Comparison of ENCODE assay signal across 8 mouse cellular contexts in genomic region chrX:105006445-105006844, GRCm38 (mm10).
DNase-seq lines count a peak whose midpoint lies in the region; ATAC-seq and TF ChIP-seq lines count a peak whose summit lies in the region.
"Had no signal": no experiment of that assay in that cellular context is flagged by ENCODE, and none has a peak within 500 bp of the region (broad histone marks: within the 10 kb centered on the region; RNA-seq: fewer than 3 reads in every experiment).

No protein-coding gene starts in this region.

- dilution Hi-C loops in CH12.LX (cut with MboI; ENCODE audit: extremely low pct_ligation_motif_present, extremely low pct_unique_long_range_greater_than_20kb, low sequenced_read_pairs), result no loop called here

- H3K27ac ChIP-seq in kidney, postnatal 0 days, result no peak overlapping the region
- no peak overlapping the region for H3K27ac ChIP-seq in kidney, embryonic 14.5 days (ENCODE audit: low read depth, low read length)
- no peak overlapping the region for H3K27ac ChIP-seq in CH12.LX (ENCODE audit: insufficient read depth, low read depth)
- no peak overlapping the region for H3K27ac ChIP-seq in forebrain, postnatal 0 days (ENCODE audit: low read depth, low read length)
- H3K27ac ChIP-seq: liver, embryonic 13.5 days had no signal

- TF ChIP-seq RAD21 in CH12.LX (IDR thresholded peaks at IDR 0.05; ENCODE audit: low read depth, low read length), result peak; percentile 82

- 18% methylated on average over 2 of the region's 2 CpGs for WGBS in kidney, postnatal 0 days
- WGBS in kidney, embryonic 14.5 days, result 9% methylated on average over 2 of the region's 2 CpGs
- 9% methylated on average over 2 of the region's 2 CpGs for WGBS in forebrain, postnatal 0 days

- H3K9ac ChIP-seq in kidney, postnatal 0 days (ENCODE audit: low read depth, low read length), result no peak overlapping the region
- H3K9ac ChIP-seq in kidney, embryonic 14.5 days (ENCODE audit: low read depth, low read length), result no peak overlapping the region
- no peak overlapping the region for H3K9ac ChIP-seq in CH12.LX (ENCODE audit: insufficient read depth, low read depth)
- no peak overlapping the region for H3K9ac ChIP-seq in forebrain, postnatal 0 days
- H3K9ac ChIP-seq: liver, embryonic 13.5 days had no signal

- no peaks in the 10 kb centered on the region for H3K4me1 ChIP-seq in kidney, postnatal 0 days (replicated peaks; ENCODE audit: insufficient read depth, low read length)
- no peaks in the 10 kb centered on the region for H3K4me1 ChIP-seq in kidney, embryonic 14.5 days (ENCODE audit: control insufficient read depth, insufficient read depth, low read length)
- H3K4me1 ChIP-seq in CH12.LX (ENCODE audit: control insufficient read depth in 1 of 2, insufficient read depth in 2 of 2), result peaks cover 0 to 10% of the 10 kb centered on the region in 2 experiments; a peak in 2 of 4 replicates
- H3K4me1 ChIP-seq in forebrain, postnatal 0 days (ENCODE audit: insufficient read depth), result no peaks in the 10 kb centered on the region
- H3K4me1 ChIP-seq: liver, embryonic 13.5 days had no signal

- no peaks in the 10 kb centered on the region for H3K27me3 ChIP-seq in kidney, postnatal 0 days (ENCODE audit: insufficient read depth, low read length)
- peaks cover under 1% of the 10 kb centered on the region; the same call in 1 of the 2 replicates for H3K27me3 ChIP-seq in kidney, embryonic 14.5 days (ENCODE audit: control insufficient read depth, insufficient read depth, low read length)
- no peaks in the 10 kb centered on the region for H3K27me3 ChIP-seq in CH12.LX (replicated peaks)
- no peaks in the 10 kb centered on the region; the same call in 1 of the 2 replicates for H3K27me3 ChIP-seq in forebrain, postnatal 0 days (ENCODE audit: insufficient read depth, low read length)

- in situ Hi-C loops in CH12.LX (cut with MboI; ENCODE audit: low pct_ligation_motif_present, low pct_unique_long_range_greater_than_20kb, low sequenced_read_pairs), result no loop called here

- peak; percentile 77 for TF ChIP-seq CTCF in kidney, postnatal 0 days (IDR thresholded peaks at IDR 0.05; ENCODE audit: low read depth)
- peak in 1 of 2 experiments; percentile 68; a peak in 2 of 4 replicates for TF ChIP-seq CTCF in CH12.LX (conservative IDR thresholded peaks at IDR 0.05 in 1 of 2, IDR thresholded peaks at IDR 0.05 in 1 of 2; ENCODE audit: low read depth in 2 of 2, low read length in 2 of 2)
- TF ChIP-seq CTCF in forebrain, postnatal 0 days (IDR thresholded peaks at IDR 0.05; ENCODE audit: low read depth), result peak; percentile 65

- H3K36me3 ChIP-seq in kidney, postnatal 0 days (ENCODE audit: insufficient read depth, low read length), result no peaks in the 10 kb centered on the region
- H3K36me3 ChIP-seq in kidney, embryonic 14.5 days (ENCODE audit: control insufficient read depth, insufficient read depth, low read length), result no peaks in the 10 kb centered on the region
- no peaks in the 10 kb centered on the region for H3K36me3 ChIP-seq in CH12.LX (replicated peaks in 1 of 2; ENCODE audit: control insufficient read depth in 1 of 2, insufficient read depth in 1 of 2, low read length in 1 of 2)
- no peaks in the 10 kb centered on the region for H3K36me3 ChIP-seq in forebrain, postnatal 0 days (ENCODE audit: insufficient read depth)
- H3K36me3 ChIP-seq: liver, embryonic 13.5 days had no signal

- H3K9me3 ChIP-seq in kidney, postnatal 0 days (replicated peaks; ENCODE audit: low read length), result no peaks in the 10 kb centered on the region
- no peaks in the 10 kb centered on the region for H3K9me3 ChIP-seq in kidney, embryonic 14.5 days (ENCODE audit: control insufficient read depth, low read length)
- no peaks in the 10 kb centered on the region for H3K9me3 ChIP-seq in CH12.LX (replicated peaks; ENCODE audit: low read length)
- no peaks in the 10 kb centered on the region for H3K9me3 ChIP-seq in forebrain, postnatal 0 days (ENCODE audit: low read length)
- H3K9me3 ChIP-seq: liver, embryonic 13.5 days had no signal

- peak; percentile 47 for DNase-seq in kidney, postnatal 0 days (ENCODE audit: low spot score)
- DNase-seq in CH12.LX (ENCODE audit: extremely low read depth) (no peak), adipocyte (ENCODE audit: low spot score) (peak; percentile 44)
- DNase-seq in forebrain, postnatal 0 days, result peak; percentile 63
- no peak for DNase-seq in urinary bladder, postnatal 4 days (ENCODE audit: low spot score in 2 of 2)
- DNase-seq: liver, embryonic 13.5 days had no signal

- no peak for TF ChIP-seq EP300 in CH12.LX (IDR thresholded peaks at IDR 0.05; ENCODE audit: low read length)

- H3K79me2 ChIP-seq in CH12.LX (replicated peaks; ENCODE audit: control insufficient read depth, extremely low read depth, insufficient read depth, poor library complexity, severe bottlenecking), result no peaks in the 10 kb centered on the region

- no peak overlapping the region for H3K4me2 ChIP-seq in kidney, postnatal 0 days (ENCODE audit: low read length)
- no peak overlapping the region for H3K4me2 ChIP-seq in kidney, embryonic 14.5 days (replicated peaks; ENCODE audit: low read depth, low read length)
- no peak overlapping the region for H3K4me2 ChIP-seq in CH12.LX (ENCODE audit: insufficient read depth, low read depth, poor library complexity, severe bottlenecking)
- H3K4me2 ChIP-seq in forebrain, postnatal 0 days (ENCODE audit: low read depth), result no peak overlapping the region
- H3K4me2 ChIP-seq: liver, embryonic 13.5 days had no signal

- TF ChIP-seq POLR2A in CH12.LX (IDR thresholded peaks at IDR 0.05; ENCODE audit: low read depth, low read length), result no peak

- no peak overlapping the region for H3K4me3 ChIP-seq in kidney, postnatal 0 days (replicated peaks; ENCODE audit: low read depth, low read length)
- no peak overlapping the region for H3K4me3 ChIP-seq in kidney, embryonic 14.5 days (ENCODE audit: low read length)
- H3K4me3 ChIP-seq in CH12.LX (replicated peaks in 1 of 3; ENCODE audit: low read depth in 2 of 3, low read length in 2 of 3, poor library complexity in 1 of 3), result no peak overlapping the region
- H3K4me3 ChIP-seq in forebrain, postnatal 0 days (ENCODE audit: low read depth, low read length), result no peak overlapping the region
- H3K4me3 ChIP-seq: liver, embryonic 13.5 days had no signal

- ATAC-seq in kidney, postnatal 0 days (replicated peaks; ENCODE audit: low FRiP score, low read depth), result no peak
- ATAC-seq in kidney, embryonic 14.5 days (ENCODE audit: low FRiP score, low TSS enrichment), result no peak
- peak; percentile 79 for ATAC-seq in forebrain, postnatal 0 days
- peak; percentile 80 for ATAC-seq in megakaryocyte progenitor cell, adult 5-6 weeks (replicated peaks; ENCODE audit: poor library complexity)

TF ChIP-seq in CH12.LX, 34 proteins besides CTCF, POLR2A, EP300 and RAD21:
- TF ChIP-seq GABPA (IDR thresholded peaks at IDR 0.05; ENCODE audit: insufficient replicate concordance, low read depth, low read length) (no peak), SMC3 (IDR thresholded peaks at IDR 0.05; ENCODE audit: low read depth, low read length) (peak; percentile 52)
TF ChIP-seq in CH12.LX: peak in this region for 1.

Comparison
In these comparisons a context has a peak if more than half of its experiments do, and no peak if none do; other contexts are left out.
1. ATAC-seq: peak in forebrain, postnatal 0 days (single experiment) and megakaryocyte progenitor cell, adult 5-6 weeks (single experiment); none in kidney, postnatal 0 days (single experiment) and kidney, embryonic 14.5 days (single experiment).
2. DNase-seq: peak in kidney, postnatal 0 days (single experiment), adipocyte (single experiment) and forebrain, postnatal 0 days (single experiment); none in CH12.LX (single experiment) and urinary bladder, postnatal 4 days (0 of 2).